Mouse (Mus musculus) liver, postnatal 0 days (tissue): ENCODE data around the gene Twsg1.

Experiments used
- CTCF ChIP-seq: sonication (generic); IDR thresholded peaks from 2 replicates; pipeline ENCODE4 v1.5.1; 2016; ENCODE audit warnings: antibody characterized with exemption, low read depth
- EP300 ChIP-seq: IDR thresholded peaks from 2 replicates; pipeline ENCODE4 v1.6.1; 2016; ENCODE audit warnings: antibody characterized with exemption, low read depth, mild to moderate bottlenecking

DNA sequence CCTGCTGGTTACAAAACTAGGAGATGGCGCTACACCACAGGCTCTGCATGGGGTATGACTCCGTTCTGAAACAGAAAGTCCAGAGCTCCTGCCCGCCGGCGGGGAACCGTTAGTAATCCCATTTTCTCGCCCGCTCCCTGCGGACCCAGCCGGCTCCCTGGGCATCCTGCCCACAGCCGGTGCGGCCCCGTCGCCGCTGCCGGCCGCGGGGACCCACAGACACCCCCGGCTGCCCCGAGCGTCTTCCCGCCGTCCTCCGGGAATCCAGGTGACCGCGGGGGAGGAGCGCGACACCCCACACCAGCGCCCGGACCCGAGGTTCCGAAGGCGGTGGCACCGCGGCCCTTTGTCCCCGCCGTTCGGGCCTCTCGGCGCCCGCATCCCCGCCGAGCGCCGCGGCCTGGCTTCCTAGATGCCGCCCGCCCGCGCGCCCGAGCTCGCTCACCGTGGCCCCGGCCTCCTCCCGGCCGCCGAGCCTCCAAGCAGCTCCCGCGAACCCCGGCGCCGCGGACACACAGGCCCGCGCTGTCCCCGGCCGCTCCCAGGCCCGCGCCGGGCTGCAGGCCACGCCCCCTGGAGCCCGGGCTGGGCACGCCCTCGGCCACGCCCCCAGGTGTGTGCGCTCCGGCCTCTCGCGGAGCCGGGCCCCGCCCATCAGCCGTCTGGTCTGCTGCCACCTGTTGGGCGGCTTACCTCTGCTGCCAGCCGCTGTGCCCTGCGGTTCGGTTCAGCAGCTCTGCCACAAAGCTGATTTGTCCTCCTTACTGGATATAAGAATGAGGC is at the start of gene Twsg1:
- TF ChIP-seq CTCF (peak; percentile 89), EP300 (no peak)
